Mouse (Mus musculus): ENCODE data around the gene Fam160a1.

Gene Fam160a1

DNA sequence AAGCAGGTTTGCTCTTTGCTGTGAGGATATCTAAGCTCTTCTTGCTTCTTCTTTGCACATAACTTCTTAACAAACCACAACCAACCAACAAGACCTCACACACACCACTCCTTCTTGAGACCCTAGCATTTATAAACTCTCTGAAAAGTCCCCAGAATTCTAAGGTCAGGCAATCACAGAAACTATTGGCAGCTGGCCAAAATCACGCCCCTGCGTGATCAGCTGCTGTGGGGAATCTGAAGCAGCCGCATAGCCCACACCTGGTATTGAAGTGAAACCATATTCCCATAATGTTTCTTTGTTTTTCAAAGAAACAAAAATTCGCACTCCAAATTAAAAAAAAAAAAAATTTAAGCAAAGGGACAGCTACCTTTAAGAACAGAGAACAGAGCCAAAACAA lies 71.0 kb downstream of the Fam160a1 start:
- DNase-seq (ENCODE audit: low spot score): no peak

GRCm38 (mm10) chr3:85741767-85742166 lies 75.3 kb downstream of the Fam160a1 start:
- no peak for DNase-seq (ENCODE audit: low spot score)

DNA sequence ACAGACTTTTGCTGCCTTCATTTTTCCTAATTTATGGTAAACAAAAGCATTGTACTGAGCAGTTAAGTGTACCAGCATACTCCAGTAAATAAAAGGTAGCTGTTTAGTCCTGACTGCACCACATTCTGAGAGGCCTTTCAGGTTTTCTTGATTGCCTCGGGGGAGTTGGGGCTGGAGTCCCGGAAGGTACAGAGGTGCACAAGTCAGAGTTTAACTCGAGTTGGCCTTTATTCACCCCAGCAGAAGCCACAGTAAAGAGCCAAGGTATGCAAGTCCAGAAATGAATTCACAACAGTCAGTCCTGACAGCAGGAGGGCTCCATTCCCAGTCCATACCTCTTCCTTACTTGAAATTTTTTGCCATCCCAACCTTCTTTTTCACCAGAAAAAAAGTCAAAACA lies 78.5 kb downstream of the Fam160a1 start:
- no peak for DNase-seq (ENCODE audit: low spot score)

GRCm38 (mm10) chr3:85733939-85734729 lies 83.0 kb downstream of the Fam160a1 start:
- no peak for DNase-seq (ENCODE audit: low spot score)

GRCm38 (mm10) chr3:85727171-85727570 lies 89.9 kb downstream of the Fam160a1 start:
- DNase-seq (ENCODE audit: low spot score): no peak

DNA sequence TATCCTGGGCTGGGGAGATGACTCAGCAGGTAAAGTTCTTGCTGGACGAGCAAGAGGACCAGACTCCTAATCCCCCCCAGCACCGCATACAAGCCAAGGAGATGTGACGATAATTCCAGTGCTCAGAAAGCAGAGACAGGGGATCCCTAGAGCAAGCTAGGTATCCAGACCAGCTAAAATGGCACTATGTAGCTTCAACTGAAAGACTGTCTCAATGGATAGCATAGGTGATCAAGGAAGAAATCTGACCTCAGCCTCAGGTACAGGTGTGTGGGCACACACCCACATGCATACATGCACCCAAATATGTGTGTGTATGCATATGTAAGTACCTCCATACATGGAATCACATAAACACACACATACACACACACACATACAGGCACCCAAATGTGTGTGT lies 91.1 kb downstream of the Fam160a1 start:
- DNase-seq (ENCODE audit: low spot score): no peak

DNA sequence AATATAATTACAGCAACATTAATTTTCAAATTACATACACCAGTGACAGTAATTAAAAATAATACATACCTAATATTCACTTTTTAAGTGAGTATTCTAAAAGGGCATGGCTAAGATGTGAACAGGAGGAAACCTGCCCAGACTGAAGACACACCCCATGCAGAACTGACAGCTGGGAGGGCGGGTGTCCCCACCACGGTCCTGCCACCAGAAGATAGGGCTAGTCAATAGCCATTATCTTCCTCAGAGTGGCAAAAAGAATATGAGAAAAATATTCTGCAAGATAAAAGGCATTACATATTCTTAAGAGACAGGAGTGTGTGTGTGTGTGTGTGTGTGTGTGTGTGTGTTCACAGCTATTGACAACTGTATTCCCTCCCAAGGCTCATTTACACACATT lies 92.0 kb downstream of the Fam160a1 start:
- DNase-seq (ENCODE audit: low spot score): no peak

DNA sequence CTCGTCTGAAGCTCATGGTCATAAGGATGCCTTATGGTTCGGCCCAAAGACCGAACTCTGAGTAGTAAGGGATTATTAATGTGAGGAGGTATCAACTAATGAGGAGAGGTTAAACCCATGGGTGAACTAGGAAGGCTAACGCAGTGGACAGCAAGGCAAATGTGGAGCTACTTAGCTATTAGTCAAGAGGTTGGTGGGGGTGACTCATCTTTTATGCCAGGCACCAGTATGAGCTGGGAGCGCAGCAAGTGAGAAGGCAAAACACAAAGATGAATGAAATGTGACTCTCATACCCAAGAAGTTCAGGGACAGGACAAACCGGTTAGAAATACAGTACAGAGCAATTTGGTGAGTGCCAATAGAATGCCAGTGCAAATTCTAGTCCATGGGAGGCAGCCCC lies 94.5 kb downstream of the Fam160a1 start:
- DNase-seq (ENCODE audit: low spot score): no peak

DNA sequence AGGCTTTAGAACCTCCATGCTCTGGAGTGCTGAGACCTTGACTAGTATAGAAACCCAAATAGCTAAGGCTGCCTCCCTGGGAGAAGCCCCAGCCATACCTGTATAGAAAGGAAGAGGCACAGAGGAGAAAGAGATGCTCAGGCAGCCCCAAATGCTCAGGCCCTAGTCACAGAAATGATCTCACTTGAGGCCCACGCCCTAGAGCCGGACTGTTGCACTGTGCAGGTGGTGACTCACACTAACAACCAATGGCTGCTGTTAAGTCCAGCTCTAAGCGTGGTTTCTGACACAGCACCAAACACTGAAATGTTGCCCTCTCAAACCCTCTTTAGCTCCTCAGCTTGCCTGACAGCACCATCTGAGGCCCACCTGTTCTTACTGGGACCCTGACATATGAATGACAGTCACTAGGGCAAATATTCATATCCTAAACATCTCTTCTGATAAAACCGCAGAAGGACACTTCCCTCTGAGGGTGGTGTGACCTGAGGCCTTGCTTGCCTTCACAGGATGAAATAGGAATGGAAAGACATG lies 101.3 kb downstream of the Fam160a1 start:
- DNase-seq (ENCODE audit: low spot score): no peak

DNA sequence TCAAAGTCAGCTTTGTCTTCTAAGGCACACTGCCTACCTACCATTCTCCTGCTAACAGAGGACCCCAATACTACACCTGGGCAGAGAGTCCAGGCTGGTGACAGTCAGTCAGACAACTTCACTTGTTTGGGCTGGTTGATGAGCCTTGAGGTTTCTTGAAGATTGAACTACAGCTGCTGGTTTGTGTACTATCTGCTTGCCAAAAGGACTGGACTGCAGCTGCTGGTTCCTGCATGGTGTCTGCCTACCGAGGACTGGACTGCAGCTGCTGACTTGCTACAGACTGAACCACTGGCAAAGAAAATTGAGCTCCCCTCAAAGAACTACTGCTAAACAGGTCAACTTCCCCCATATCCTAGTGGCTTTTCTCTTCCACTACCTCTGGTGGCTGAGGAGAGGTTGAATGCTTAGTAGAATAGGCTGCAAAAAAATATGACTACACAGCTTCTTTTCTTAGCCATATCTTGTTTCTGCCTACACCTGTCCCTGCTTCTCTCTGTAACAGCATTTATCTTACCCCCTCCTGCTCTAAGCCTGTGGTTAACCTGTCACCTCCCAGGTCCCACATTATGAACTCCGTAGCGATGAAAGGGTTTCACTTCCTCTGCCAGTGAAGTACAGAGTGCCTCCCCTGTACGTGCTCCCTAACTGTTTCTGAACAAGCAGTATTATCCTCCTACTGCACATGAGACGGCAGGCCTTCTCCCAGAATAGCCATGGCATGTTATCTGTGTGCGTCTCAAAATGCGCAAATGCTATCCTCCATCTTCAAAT lies 103.0 kb downstream of the Fam160a1 start:
- no peak for DNase-seq (ENCODE audit: low spot score)

GRCm38 (mm10) chr3:85710695-85711094 lies 106.4 kb downstream of the Fam160a1 start:
- DNase-seq (ENCODE audit: low spot score): no peak

GRCm38 (mm10) chr3:85707421-85707820 lies 109.7 kb downstream of the Fam160a1 start:
- DNase-seq (ENCODE audit: low spot score): peak; percentile 57

DNA sequence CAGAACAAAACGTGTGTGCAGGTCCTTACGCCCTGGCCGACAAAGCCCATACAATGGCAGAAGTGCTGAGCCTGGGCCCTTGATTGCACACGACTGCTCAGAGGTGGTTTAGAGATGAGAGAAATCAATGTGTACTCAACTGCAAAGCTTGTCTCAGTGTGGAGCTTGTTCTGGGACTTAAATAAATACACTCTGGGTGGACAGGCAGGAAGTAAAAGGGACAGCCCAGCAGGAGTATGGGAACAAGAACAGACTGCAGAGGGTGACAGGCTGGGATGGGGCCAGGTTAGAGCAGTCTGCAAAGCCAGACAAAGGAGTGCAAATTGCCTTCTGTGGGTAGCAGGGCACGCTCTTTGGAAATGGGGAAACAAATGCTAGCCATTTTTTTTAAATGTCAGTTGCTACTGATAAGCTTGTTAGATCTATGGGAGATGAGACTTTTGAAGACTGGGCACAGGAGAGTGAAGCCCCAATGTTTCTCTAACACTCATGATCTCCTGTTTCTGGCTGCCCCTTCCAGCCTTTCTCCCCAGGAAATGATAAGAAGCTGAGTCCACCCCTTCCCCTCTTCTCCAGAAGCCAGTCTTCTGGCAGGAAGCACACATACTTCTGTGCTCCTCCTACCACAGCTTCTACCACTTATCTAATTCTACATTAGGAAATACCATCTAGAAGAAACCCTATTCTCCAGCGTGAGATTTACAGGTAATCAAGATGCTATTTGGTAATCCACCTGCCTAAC lies 113.8 kb downstream of the Fam160a1 start:
- no peak for DNase-seq (ENCODE audit: low spot score)

DNA sequence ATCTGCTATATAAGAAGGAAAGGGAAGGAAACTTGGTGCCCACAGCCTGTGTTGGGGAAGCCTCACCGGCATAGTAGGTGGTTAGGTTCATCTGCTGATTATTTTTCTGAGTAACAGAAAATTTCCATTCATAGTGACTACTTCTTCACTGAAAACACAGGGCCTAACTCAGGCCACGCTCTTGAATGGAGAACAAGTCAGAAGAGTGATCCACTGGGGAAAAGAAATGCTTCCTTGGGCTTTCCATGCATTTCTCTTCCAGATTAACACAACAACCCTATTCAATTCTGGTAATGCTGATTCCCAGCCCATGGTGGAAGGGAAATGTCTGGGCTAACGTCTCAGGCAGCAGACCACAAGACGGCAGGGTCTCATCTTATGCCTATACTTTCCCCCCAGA lies 118.6 kb downstream of the Fam160a1 start:
- no peak for DNase-seq (ENCODE audit: low spot score)

DNA sequence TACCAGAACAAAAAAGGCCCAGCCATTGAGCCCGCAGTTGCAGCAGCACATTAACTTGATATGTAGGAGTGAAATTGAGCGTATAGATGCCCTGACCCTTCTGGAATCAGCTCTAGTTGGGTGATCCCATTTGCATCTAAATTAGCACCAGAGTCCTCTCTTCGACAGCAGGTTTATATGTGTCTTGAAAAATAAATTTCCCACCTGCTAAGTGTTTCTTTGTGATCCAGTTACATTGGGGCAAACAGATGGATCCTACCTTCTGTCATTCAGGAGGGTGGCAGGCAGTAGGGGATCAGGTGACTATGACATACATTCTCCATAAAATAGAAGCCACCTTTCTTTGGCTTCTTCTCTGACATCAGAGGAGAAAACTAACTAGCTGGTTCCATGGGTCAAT lies 122.0 kb downstream of the Fam160a1 start:
- no peak for DNase-seq (ENCODE audit: low spot score)

DNA sequence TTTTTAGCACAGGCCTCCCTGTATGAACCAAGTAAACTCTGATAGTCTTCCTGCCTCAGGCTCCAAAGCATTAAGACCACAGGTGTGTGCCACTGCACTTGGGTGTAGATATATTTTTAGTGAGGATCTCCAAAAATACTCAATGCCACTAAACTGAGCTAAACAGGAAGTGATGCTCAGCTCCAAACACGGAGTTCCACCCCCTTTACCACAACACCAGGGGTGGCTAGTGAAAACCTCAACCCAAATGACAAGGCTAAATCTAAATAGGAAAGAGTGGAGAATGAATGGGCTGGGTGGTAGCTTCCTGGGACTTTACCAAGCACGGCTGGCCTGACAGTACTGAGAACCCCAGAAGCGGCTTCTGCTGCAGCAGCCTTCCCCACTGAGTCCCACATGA lies 124.1 kb downstream of the Fam160a1 start:
- no peak for DNase-seq (ENCODE audit: low spot score)

GRCm38 (mm10) chr3:85691134-85691533 lies 126.0 kb downstream of the Fam160a1 start:
- DNase-seq (ENCODE audit: low spot score): no peak

DNA sequence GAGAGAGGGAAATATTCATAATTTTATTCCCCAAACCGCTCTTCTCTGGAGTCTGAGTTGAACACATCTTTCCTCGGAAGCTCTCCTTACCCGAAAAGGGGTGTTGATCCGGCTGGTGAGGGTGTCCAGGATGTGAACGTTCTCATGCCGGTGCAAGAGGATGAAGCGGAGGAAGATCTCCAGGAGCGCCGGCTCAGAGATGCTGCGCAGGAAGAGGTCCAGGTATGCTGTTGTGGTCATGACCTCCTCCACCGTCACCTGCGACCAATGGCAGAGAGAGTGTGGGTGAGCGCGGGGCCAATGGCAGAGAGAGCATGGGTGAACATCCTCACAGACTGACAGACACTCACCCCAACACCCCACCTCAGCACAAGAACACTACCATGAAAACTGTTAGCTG lies 128.8 kb downstream of the Fam160a1 start:
- DNase-seq (ENCODE audit: low spot score): no peak

DNA sequence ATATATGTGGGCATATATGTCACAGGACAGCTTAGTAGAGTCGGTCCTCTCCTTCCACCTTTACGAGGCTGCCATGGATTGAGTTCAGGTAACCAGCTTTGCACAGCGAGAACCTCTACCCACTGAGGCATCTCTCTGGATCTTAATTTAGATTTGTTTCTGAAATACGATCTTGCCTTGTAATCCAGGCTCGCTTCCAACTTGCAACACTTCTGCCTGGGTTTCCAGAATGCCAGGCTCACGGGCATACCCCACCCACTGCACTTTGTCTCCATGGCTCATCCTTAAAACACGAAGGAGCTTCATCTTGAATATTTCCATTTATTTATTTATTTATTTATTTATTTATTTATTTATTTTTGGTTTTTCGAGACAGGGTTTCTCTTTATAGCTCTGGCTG lies 131.8 kb downstream of the Fam160a1 start:
- DNase-seq (ENCODE audit: low spot score): no peak

- no peak for DNase-seq (ENCODE audit: low spot score)
Measured at GRCm38 (mm10) chr3:85683618-85684017, 133.5 kb downstream of the Fam160a1 start.

GRCm38 (mm10) chr3:85681136-85681535 lies 136.0 kb downstream of the Fam160a1 start:
- no peak for DNase-seq (ENCODE audit: low spot score)

GRCm38 (mm10) chr3:85679960-85680359 lies 137.1 kb downstream of the Fam160a1 start:
- no peak for DNase-seq (ENCODE audit: low spot score)
